Mouse (Mus musculus) embryonic fibroblast, embryonic 13.5 days (primary cell): Measurements from ENCODE around the gene Ptprj. TPM values are rescaled to one million over a fixed set of nuclear protein-coding genes. Genes with fewer than 3 reads are reported as not detected.

Experiments
- H3K27ac ChIP-seq: 2 replicates; pipeline ENCODE4 v1.5.1; 2012; ENCODE audit warnings: low read length, control low read depth, inconsistent platforms; ENCODE audit not compliant: insufficient read depth
- H3K4me1 ChIP-seq: 2 replicates; pipeline ENCODE4 v1.6.1; 2011; ENCODE audit warnings: low read length; ENCODE audit not compliant: control insufficient read depth, insufficient read depth
- H3K4me3 ChIP-seq: 2 replicates; pipeline ENCODE4 v1.5.1; 2011; ENCODE audit warnings: mild to moderate bottlenecking, control low read depth, low read length; ENCODE audit not compliant: insufficient read depth
- CTCF ChIP-seq: IDR thresholded peaks from 2 replicates; pipeline ENCODE4 v1.5.1; 2011; ENCODE audit warnings: mild to moderate bottlenecking, control low read depth, low read length, moderate library complexity, borderline replicate concordance; ENCODE audit not compliant: insufficient read depth
- POLR2A ChIP-seq: IDR thresholded peaks from 2 replicates; pipeline ENCODE4 v1.6.1; 2011; ENCODE audit warnings: low read depth, mild to moderate bottlenecking, control low read depth, low read length, moderate library complexity
- polyA plus RNA-seq: library from polyadenylated mRNA; stranded (reverse); fragments of >200 nt; gene quantifications from 2 replicates; pipeline ENCODE4 v1.2.4, GENCODE M21; 2011; ENCODE audit warnings: low read depth; ENCODE audit not compliant: missing spikeins, insufficient read length

The Ptprj gene
- polyA plus RNA-seq, 1 experiment: 8.0 TPM

DNA sequence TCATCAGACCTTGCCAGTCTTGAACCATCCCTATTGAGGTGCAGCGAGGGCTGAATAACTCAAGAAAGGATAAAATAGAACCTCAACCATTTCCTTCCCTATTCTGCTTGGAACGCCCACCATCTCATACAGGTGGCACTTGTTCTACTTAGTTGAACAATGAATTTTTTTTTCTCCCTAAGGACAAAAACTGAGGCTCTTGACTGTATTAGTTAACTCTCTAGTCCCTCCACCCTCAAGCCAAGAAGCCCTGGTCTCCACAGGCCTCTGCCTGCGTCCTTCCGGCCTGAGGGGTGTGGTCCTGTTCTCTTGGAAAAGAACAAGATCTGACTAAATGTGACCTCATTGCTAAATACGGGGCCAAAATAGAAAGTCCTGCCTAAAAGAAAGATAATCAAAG is 48.4 kb downstream of the Ptprj start:
- H3K4me1 ChIP-seq: no peaks in the 10 kb centered on the region
- TF ChIP-seq CTCF (no peak), POLR2A (no peak)
- H3K27ac ChIP-seq: no peak overlapping the region
- no peak overlapping the region for H3K4me3 ChIP-seq

- Histone ChIP-seq H3K27ac (no peak overlapping the region), H3K4me1 (no peaks in the 10 kb centered on the region; the same call in 1 of the 2 replicates), H3K4me3 (no peak overlapping the region)
- no peak for TF ChIP-seq POLR2A
- TF ChIP-seq CTCF: no peak
Measured at GRCm38 (mm10) chr2:90528107-90528506, 52.3 kb downstream of the Ptprj start.

- Histone ChIP-seq H3K27ac (no peak overlapping the region), H3K4me3 (no peak overlapping the region), H3K4me1 (no peaks in the 10 kb centered on the region; the same call in 1 of the 2 replicates)
- TF ChIP-seq POLR2A (no peak), CTCF (no peak)
Measured at GRCm38 (mm10) chr2:90526971-90527370, 53.5 kb downstream of the Ptprj start.

DNA sequence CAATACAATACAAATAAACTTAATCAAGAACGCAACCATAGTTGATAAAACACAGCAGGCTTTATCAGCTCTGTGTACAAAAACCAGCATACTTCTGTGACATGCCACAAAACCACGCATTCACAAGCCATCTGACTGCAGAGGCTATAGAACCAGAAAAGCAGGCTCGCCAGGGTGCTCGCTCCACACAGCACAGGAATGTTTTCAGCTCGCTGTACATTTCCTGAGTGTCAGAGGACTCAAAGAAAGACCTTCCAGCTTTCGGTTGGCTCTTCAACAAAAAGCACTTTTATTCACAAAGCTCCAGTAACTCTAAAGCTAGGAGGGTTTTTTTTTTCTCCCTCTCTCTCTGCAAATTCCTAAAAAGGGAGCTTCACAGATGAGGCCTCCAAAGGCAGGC is 53.9 kb downstream of the Ptprj start:
- no peak for TF ChIP-seq POLR2A
- Histone ChIP-seq H3K4me3 (no peak overlapping the region), H3K27ac (no peak overlapping the region), H3K4me1 (no peaks in the 10 kb centered on the region; the same call in 1 of the 2 replicates)

- no peak for TF ChIP-seq POLR2A
- no peak for TF ChIP-seq CTCF
- Histone ChIP-seq H3K4me1 (no peaks in the 10 kb centered on the region; the same call in 1 of the 2 replicates), H3K4me3 (no peak overlapping the region), H3K27ac (no peak overlapping the region)
Measured at GRCm38 (mm10) chr2:90525807-90526206, 54.6 kb downstream of the Ptprj start.

- H3K4me1 ChIP-seq: peaks cover under 1% of the 10 kb centered on the region
- H3K4me3 ChIP-seq: no peak overlapping the region
- TF ChIP-seq CTCF (no peak), POLR2A (no peak)
- H3K27ac ChIP-seq: no peak overlapping the region
Measured at GRCm38 (mm10) chr2:90522455-90522854, 58.0 kb downstream of the Ptprj start.

- Histone ChIP-seq H3K27ac (no peak overlapping the region), H3K4me3 (no peak overlapping the region), H3K4me1 (peaks cover 5% of the 10 kb centered on the region)
- no peak for TF ChIP-seq POLR2A
- no peak for TF ChIP-seq CTCF
Measured at GRCm38 (mm10) chr2:90521909-90522308, 58.5 kb downstream of the Ptprj start.

DNA sequence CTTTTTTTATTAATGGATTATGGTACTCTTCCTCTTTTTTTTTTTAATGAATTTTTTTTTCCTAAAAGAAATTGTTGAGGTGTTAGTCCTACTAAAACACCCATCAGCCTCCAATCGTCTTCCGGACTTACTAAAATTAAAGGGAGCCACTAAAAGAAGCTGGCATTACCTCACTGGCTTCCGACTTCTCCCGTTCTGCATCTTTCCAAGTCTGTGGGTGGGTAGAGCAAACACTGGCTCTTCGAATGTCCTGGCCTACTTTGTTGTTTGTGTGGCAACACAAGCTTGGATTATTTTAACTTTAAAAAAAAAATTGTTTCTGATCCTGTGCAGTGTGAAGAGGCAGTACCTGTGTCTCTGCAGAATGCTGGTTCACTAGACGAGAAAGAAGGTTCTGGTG is 62.2 kb downstream of the Ptprj start:
- TF ChIP-seq POLR2A (no peak), CTCF (no peak)
- Histone ChIP-seq H3K4me3 (no peak overlapping the region), H3K4me1 (peaks cover 5% of the 10 kb centered on the region), H3K27ac (no peak overlapping the region)

GRCm38 (mm10) chr2:90514969-90515368 is 65.5 kb downstream of the Ptprj start:
- TF ChIP-seq CTCF (no peak), POLR2A (no peak)
- Histone ChIP-seq H3K4me1 (peaks cover 5% of the 10 kb centered on the region), H3K27ac (no peak overlapping the region), H3K4me3 (no peak overlapping the region)

DNA sequence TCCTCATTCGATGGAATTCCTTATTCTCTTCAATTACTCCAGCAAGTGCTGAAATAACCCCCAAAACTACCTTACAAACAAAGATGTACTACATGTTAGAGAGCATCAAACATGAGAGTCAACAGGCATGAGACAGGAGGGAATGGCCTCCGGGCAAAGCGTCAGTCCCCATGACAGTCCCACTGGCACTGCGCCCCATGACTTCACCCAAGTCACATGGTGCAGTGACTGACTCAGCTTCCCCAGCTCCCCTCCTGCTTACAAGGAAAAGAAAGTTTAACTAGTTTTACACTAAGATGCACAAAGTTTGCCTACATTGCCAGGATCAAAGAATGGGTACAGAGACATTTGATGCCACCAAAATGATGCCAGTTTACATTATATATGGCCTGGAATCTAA is 71.2 kb downstream of the Ptprj start:
- no peak for TF ChIP-seq POLR2A
- TF ChIP-seq CTCF: no peak
- no peak overlapping the region for H3K27ac ChIP-seq

GRCm38 (mm10) chr2:90506143-90506542 is 74.3 kb downstream of the Ptprj start:
- H3K27ac ChIP-seq: no peak overlapping the region
- TF ChIP-seq POLR2A (no peak), CTCF (no peak)

More for the DNA sequence above, 71.2 kb downstream of the Ptprj start:
- no peaks in the 10 kb centered on the region for H3K4me1 ChIP-seq
- H3K4me3 ChIP-seq: no peak overlapping the region

More at GRCm38 (mm10) chr2:90506143-90506542, 74.3 kb downstream of the Ptprj start:
- Histone ChIP-seq H3K4me1 (peaks cover 7% of the 10 kb centered on the region; the same call in 1 of the 2 replicates), H3K4me3 (no peak overlapping the region)
